Mouse (Mus musculus): Measurements from ENCODE around the gene Apol9a. TPM values are rescaled to one million over a fixed set of nuclear protein-coding genes. Genes with fewer than 3 reads are reported as not detected.

Gene Apol9a
- total RNA-seq, 2 experiments from 2014 or later: not detected

Other genes starting within 250 kb of the Apol9a start
- 100 to 1,000 TPM; 239 to 240 TPM for gene Rbfox2, start 104.1 kb downstream of the Apol9a start, total RNA-seq (2021)
- gene Apol7a, start 12.0 kb downstream of the Apol9a start, total RNA-seq (2021): under 1 TPM; 0.23 to 0.30 TPM
- gene Apol7b, start 36.4 kb upstream of the Apol9a start, total RNA-seq (2021): under 1 TPM; 0.30 to 0.40 TPM
- not detected for gene Apol10a, start 65.9 kb upstream of the Apol9a start, total RNA-seq (2021)
- not detected for gene Apol11a, start 97.1 kb upstream of the Apol9a start, total RNA-seq (2021)
- not detected for gene Apol7c, start 122.2 kb upstream of the Apol9a start, total RNA-seq (2021)
- not detected for gene 1700025B11Rik, start 150.8 kb upstream of the Apol9a start, total RNA-seq (2021)
- gene Apol10b, start 185.0 kb upstream of the Apol9a start, total RNA-seq (2021): under 1 TPM; 0.19 to 0.26 TPM
- gene Gm36245, start 188.1 kb upstream of the Apol9a start, total RNA-seq (2021): not detected
- gene Apol11b, start 232.2 kb upstream of the Apol9a start, total RNA-seq (2021): under 1 TPM in 1 of 2 experiments, not detected in 1; 0.26 TPM

Measured in left cerebral cortex, adult 18-20 months (tissue).